Mouse (Mus musculus) left cerebral cortex, adult 9 months (tissue): ENCODE measurements at regions not wholly inside any gene's neighbourhood (a gene's known extent, or its start where the extent isn't known, plus 50 kb on each side); places are given as distances from the start of the nearest gene placed in this dataset.
A peak's percentile ranks its signal among the peaks of the same experiment; 100 is the strongest.

Experiments used
- DNase-seq, 2 experiments: peaks; one replicate each; pipeline ENCODE4 v3.0.0; 2022; ENCODE audit warnings: low spot score in 2 of 2

- DNase-seq = no peak
These were observed 61.5 kb upstream of the Sp8 start for GRCm38 (mm10) chr12:118784643-118785042.

GRCm38 (mm10) chr12:118781978-118782377, 64.2 kb upstream of the Sp8 start:
- DNase-seq = no peak

- no peak for DNase-seq
These were observed 70.6 kb upstream of the Sp8 start for GRCm38 (mm10) chr12:118775463-118776064.

GRCm38 (mm10) chr12:118772790-118773189, 73.3 kb upstream of the Sp8 start:
- no peak for DNase-seq

DNA sequence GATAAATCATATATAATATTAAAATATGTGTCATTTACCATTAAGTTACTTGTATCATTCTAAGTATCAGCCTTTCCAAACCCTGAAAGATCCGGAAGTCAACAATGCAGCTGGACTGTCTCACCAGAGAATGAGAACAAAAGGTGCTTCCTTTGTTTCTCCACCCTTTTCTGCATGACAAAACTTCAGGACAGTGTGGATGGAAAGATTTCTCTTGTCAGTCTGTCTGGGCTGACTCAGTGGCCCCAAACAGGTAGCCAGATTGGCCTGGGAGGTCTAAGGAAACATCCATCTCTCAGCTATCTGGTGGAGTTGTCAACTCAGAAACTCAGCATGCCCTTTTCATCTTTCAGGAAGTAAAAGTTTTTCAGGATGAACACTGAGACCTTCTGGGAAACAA, 79.7 kb upstream of the Sp8 start:
- DNase-seq = no peak

- no peak for DNase-seq
These were observed 92.1 kb upstream of the Sp8 start for GRCm38 (mm10) chr12:118754076-118754475.

DNA sequence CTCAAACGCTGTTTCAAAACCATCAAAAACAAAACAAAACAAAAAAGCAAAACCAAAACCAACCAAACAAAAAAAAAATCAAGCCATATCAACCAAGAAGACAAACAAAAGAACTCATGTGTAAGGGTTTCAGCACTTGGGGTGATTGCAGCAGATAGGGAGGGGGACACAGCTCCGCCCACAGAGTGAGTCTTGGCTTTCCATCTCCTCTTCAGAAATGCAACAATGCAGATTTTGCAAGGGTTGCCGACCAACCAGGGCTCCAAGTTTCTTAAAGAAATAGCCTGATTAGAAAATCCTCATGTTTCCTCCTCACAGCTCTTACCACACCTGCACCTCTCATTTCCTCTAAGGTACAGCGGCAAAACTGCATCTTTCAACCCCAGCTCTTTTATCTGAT, 107.0 kb upstream of the Sp8 start:
- DNase-seq = no peak

DNA sequence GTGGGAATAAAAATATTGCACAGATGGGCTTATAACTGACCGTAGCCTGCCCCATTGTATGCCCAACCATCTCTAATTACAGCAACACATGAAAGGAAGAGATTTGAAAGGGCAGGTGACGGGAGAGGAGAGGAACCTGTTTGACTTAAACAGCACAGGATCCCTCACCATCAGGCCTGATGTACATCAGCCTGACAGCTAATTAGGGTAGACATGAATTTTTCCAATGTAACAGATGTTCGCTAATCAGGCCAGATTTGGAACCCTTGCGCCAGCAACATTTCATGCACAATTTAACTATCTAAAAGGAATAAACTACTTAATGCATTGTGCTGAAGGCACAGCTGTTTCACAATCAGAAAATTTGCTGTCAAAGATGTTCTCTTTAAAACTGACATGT, 120.2 kb upstream of the Sp8 start:
- DNase-seq = no peak

DNA sequence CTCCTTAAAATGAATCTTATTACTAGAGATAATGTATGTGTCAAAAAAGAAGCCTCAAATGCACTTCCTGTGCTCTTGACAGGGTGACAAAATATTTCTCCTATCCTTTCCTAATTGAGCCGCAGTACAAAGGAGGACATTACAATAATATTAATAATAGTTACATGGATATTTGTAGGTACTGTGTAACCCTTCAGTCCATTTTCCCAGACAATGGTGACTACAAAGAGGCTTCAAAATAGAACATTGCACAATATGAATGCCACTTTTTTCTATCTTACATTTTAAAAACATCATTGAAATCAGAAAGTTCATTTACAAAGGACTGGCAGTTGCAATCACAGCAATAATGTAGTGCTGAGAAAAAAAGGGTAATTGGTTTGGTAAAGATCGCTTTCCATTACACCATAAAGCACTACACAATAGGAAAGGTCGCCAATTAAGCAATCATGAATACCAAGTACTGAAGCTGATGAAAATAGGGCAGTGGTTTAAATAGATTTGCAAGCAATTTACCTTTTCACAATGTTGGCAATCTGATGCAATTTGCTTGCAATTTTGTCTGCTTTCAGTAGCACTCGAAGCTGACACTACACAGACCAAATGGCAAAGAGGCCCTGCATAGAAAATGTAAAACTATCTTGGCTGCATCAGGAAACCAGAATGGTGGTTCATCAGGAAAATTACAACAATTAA, 126.1 kb upstream of the Sp8 start:
- no peak for DNase-seq

DNA sequence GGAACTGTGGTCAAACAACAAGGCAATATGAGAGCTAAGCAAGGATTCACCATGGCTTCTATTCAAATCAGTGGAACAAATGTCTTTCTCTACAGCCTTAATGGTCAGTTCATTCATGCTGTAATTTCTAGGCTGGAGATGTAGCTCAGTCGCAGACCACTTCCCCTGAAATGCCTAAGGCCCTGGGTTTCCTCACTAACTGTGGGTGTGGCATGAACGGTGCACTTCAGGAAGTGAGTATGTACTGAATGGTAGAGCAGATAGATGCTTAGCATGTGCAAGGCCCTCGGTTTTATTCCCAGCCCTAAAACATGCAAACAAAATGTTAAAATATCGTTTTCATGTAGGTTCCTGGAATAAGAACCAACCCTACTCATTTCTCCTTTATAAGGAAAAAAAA, 129.3 kb upstream of the Sp8 start:
- no peak for DNase-seq

GRCm38 (mm10) chr12:118706626-118707025, 139.5 kb upstream of the Sp8 start:
- DNase-seq = peak in 1 of 2 experiments; percentile 52

- DNase-seq = no peak
These were observed 141.3 kb upstream of the Sp8 start for GRCm38 (mm10) chr12:118704826-118705225.

DNA sequence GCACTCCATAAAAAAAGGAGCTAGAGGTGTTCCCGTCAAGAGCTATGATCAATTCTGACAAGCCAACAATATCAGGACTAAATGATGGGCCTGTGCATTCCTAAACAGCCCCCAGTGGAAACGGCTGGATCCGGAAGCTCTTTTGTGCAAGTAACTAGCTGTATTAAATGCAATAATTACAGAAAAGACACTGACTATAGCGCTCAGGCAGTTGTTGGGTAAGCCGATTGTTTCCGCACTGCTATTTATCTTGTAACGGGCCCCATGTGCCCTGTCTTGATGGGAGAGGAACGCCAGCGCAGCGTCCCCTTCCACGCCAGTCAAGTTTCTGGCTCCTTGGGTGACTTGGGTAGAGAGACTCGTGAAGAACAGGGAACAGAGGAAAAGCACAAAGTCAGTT, 142.4 kb upstream of the Sp8 start:
- no peak for DNase-seq

DNA sequence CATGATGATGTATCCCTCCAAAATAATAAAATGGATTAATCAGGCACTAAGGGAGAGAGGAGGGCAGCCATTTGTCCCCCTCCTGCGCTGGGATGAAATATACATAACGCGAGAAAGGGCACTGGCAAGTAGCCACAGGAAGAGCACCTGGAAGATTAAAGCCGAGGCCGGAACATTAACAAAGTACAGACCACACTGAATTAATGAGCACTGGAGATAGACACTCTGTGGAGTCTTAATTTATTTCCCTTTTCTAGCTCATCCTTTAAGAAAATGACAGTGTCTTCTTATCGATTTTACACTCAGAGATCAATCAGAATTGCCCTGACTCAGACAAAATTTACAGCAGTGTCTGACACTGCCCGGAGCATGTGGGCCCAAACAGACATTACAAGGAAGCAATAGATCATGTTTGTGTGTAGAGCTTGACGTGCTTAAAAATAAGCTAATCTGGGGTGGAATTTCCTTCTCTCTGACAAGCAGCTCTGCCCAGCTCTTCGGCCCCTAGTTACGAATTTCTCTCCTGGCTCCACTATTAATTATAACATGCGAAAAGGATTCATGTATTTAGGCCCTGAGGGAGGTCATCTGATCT, 143.0 kb upstream of the Sp8 start:
- no peak for DNase-seq

- no peak for DNase-seq
These were observed 144.3 kb upstream of the Sp8 start for GRCm38 (mm10) chr12:118701838-118702237.

DNA sequence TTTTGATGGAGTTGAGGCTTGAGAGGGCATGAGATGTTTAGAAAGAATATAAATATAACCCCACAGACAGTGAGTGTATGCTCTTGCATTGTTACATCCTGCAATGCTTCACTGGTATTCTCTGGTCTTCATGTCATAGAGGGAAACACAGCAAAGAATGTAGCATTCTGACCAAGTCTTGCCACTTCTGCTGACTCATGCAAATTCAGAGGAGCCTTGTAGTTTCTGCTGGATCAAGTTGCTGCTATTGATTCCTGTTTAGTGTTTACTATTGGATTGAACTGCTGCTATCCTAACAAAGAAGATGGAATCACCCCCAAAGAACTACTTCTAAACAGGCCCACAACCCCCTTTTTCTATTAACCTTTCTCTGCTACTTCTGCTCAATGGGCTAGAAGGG, 148.0 kb upstream of the Sp8 start:
- no peak for DNase-seq

DNA sequence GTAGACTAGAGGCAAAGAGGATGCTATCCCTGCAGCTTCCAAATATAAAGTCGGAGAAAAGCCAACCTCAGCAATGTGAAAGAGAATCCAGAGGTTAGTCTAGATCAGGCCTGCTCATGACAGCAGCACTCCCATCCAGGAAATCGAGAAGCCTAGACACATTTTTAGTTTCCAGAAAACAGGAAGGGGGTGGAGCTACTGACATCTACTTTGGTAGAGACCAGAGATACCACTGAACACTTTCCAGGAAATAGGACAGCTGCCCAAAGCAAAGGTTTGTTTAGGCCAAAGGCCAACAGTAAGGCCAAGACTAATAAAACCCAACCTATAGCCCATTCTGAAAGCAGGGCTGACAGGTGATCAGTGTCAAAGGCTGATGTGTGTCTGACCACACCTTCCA, 151.4 kb upstream of the Sp8 start:
- no peak for DNase-seq

- DNase-seq = no peak
These were observed 163.2 kb upstream of the Sp8 start for GRCm38 (mm10) chr12:118682902-118683301.

- no peak for DNase-seq
These were observed 168.1 kb upstream of the Sp8 start for GRCm38 (mm10) chr12:118677989-118678388.

DNA sequence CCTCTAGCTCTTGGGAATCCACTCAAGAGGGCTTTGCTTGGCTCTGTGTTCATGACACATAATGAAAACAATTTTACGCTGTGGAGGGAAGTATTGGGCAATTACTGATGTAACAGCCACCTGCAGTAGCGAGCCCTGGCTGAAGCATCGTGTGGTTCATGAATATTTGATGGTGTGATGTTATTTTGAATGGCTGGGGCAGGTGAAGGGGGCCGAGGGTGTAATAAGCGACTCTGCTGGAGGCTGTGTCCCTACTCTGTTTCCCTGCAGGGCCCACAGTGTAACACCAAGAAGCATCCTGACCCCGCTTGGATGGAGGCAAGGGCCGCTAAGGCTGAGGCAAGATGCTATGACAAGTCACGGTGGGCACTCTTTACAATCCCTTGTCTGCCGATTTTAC, 184.6 kb upstream of the Sp8 start:
- no peak for DNase-seq

- DNase-seq = no peak
These were observed 185.0 kb upstream of the Sp8 start for GRCm38 (mm10) chr12:118661214-118661486.

- no peak for DNase-seq
These were observed 185.5 kb upstream of the Sp8 start for GRCm38 (mm10) chr12:118660384-118661213.
